Mouse (Mus musculus) lung, postnatal 36 days (tissue): Measurements from ENCODE around the gene Sycn.
"Not testable (repeated sequence)": the region's sequence is repeated elsewhere in the genome, so short reads cannot be mapped to it uniquely, and the experiment has no call there.

Experiments
- DNase-seq: peaks from one replicate; pipeline ENCODE4 v3.0.0; 2022; ENCODE audit warnings: mixed read lengths

The Sycn gene

GRCm38 (mm10) chr7:28540526-28540925, at the start of gene Sycn:
Gene Sycn, plus strand, starts transcription at chr7:28540885.
- no peak for DNase-seq

- no peak for DNase-seq
These were observed 49.8 kb upstream of the Sycn start for GRCm38 (mm10) chr7:28490903-28491302.

GRCm38 (mm10) chr7:28492310-28492709, 48.4 kb upstream of the Sycn start:
- DNase-seq: no peak

- no peak for DNase-seq
These were observed 45.3 kb upstream of the Sycn start for GRCm38 (mm10) chr7:28495426-28495825.

- DNase-seq: no peak
These were observed 35.1 kb upstream of the Sycn start for GRCm38 (mm10) chr7:28505585-28505984.

- not testable (repeated sequence) for DNase-seq
These were observed 31.6 kb upstream of the Sycn start for GRCm38 (mm10) chr7:28509121-28509520.

- DNase-seq: not testable (repeated sequence)
These were observed 30.2 kb upstream of the Sycn start, which contains the start of gene Ifnl2 for GRCm38 (mm10) chr7:28510405-28510974. Gene Ifnl2, minus strand, starts transcription at chr7:28510455.

GRCm38 (mm10) chr7:28511441-28511840, 29.2 kb upstream of the Sycn start:
- DNase-seq: no peak

- DNase-seq: not testable (repeated sequence)
These were observed 18.1 kb upstream of the Sycn start, which contains the start of gene Ifnl3 for GRCm38 (mm10) chr7:28522536-28522935. Gene Ifnl3, plus strand, starts transcription at chr7:28522836.

GRCm38 (mm10) chr7:28527922-28528719, 12.6 kb upstream of the Sycn start:
- DNase-seq: peak; percentile 91

GRCm38 (mm10) chr7:28532005-28532404, 8.7 kb upstream of the Sycn start:
- DNase-seq: no peak

- not testable (repeated sequence) for DNase-seq
These were observed 1.8 kb upstream of the Sycn start for GRCm38 (mm10) chr7:28538886-28539285.

- DNase-seq: no peak
These were observed 3.4 kb downstream of the Sycn start for GRCm38 (mm10) chr7:28544051-28544601.

- DNase-seq: no peak
These were observed 4.6 kb downstream of the Sycn start for GRCm38 (mm10) chr7:28545048-28545890.

- no peak for DNase-seq
These were observed 5.2 kb downstream of the Sycn start for GRCm38 (mm10) chr7:28545891-28546210.

- no peak for DNase-seq
These were observed 6.0 kb downstream of the Sycn start for GRCm38 (mm10) chr7:28546649-28547048.

GRCm38 (mm10) chr7:28547154-28547553, 6.5 kb downstream of the Sycn start, which contains the start of gene Nccrp1:
Gene Nccrp1, minus strand, starts transcription at chr7:28547254.
- DNase-seq: no peak

- DNase-seq: no peak
These were observed 6.9 kb downstream of the Sycn start for GRCm38 (mm10) chr7:28547628-28548027.

GRCm38 (mm10) chr7:28553076-28553475, 12.4 kb downstream of the Sycn start:
- DNase-seq: no peak

GRCm38 (mm10) chr7:28555939-28556535, 15.4 kb downstream of the Sycn start:
- no peak for DNase-seq

- no peak for DNase-seq
These were observed 16.4 kb downstream of the Sycn start for GRCm38 (mm10) chr7:28557069-28557468.

GRCm38 (mm10) chr7:28557708-28558107, 17.0 kb downstream of the Sycn start:
- DNase-seq: no peak

GRCm38 (mm10) chr7:28558486-28558885, 17.8 kb downstream of the Sycn start:
- peak; percentile 80 for DNase-seq
